Mouse (Mus musculus) megakaryocyte, adult 5-6 weeks (primary cell): Measurements from ENCODE around the gene Gm11273. TPM values are rescaled to one million over a fixed set of nuclear protein-coding genes. Genes with fewer than 3 reads are reported as not detected.
"Not testable (repeated sequence)": the region's sequence is repeated elsewhere in the genome, so short reads cannot be mapped to it uniquely, and the experiment has no call there.

Experiments
- ATAC-seq: 2 replicates; pipeline ENCODE4 v1.8.0; 2016; ENCODE audit warnings: mild to moderate bottlenecking, inconsistent platforms; ENCODE audit not compliant: poor library complexity, severe bottlenecking
- total RNA-seq, 2 experiments: library from RNA; stranded (forward) in 1 of 2; stranded (reverse) in 1 of 2; fragments of 153-499, 151-499 nt in 1 of 2; fragments of 221-1000, 200-1000 nt in 1 of 2; gene quantifications; 2 replicates each; pipeline versions ENCODE4 v1.2.3 to v1.2.4; 2015 to 2017

Gm11273 gene
- total RNA-seq (2015), result 7.8 and 10.7 TPM in 2 replicates
- 4.3 and 5.2 TPM in 2 replicates for total RNA-seq (2017)

DNA sequence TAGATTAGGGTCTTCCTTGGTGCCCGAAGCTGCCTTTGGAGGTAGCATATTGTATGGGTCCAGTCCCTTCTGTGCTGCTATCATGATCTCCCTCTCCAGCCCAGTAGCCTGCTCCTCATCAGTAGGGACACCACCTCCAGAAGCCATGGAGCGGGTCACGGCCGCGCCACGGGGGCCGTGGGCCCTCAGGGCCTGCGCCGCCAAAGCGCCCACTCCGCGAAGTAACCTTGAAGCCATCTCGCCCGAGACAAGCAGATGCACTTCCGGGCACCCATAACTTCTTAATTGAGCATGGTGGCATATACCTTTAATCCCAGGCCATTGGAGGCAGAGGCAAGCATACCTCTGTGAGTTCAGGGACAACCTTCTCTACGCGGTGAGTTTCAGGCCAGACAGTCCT, at the start of gene Gm11273:
TSS of gene Gm11273 (minus strand) at position 237 of the 400 bp plus-strand sequence.
- ATAC-seq, result 0 out of 2 replicates have a peak, but pooled peaks have one; percentile 48

DNA sequence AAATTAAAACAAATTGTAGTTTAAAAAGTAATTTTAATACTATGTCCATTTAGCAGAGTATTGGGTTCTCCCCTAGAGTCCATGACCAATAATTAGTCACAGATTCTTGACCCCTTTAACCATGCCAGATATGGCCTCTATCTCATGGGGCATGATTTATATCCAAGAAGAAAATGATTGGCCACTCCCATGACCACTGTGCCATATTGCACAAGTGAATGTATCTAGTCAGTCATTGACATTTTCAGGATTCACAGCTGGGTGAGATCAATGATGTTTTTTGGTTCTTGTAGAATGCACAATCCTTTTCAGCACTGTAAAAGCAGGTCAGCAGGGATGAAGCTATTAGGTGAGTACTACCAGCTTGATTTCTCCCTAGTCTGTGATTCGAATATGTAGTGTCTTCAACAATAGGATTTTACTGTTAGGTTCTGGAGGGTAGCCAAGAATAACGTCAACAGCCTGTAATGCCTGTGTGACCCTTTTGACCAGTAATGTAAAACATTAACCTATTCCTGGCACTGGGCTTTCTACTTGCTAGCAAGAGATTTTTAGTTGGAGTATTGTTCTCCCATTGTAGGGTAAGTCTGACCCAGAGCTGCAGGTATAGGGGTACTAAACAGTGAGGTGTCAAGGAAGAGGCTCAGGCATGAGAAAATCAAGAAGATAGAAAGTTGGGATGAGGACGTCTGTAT, 49.3 kb upstream of the Gm11273 start:
- no peak for ATAC-seq

DNA sequence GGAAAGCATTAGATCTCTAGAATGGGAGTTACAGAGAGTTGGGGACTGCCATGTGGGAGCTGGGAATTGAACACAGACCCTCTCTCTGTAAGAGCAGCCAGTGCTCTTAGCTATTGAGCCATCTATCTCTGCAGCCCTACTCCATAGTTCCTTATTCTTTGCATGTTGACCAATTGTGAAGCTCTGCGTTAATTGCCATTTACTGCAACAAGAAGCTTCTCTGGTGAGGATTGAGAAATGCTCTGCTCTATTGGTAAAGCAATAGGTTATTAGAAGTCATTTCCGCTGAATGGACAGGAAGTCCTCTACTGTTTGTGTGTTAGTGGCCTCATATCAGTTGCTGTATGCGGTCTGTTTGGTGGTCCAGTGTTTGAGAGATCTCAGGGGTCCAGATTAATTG, 48.3 kb upstream of the Gm11273 start:
- peak; percentile 75 for ATAC-seq

DNA sequence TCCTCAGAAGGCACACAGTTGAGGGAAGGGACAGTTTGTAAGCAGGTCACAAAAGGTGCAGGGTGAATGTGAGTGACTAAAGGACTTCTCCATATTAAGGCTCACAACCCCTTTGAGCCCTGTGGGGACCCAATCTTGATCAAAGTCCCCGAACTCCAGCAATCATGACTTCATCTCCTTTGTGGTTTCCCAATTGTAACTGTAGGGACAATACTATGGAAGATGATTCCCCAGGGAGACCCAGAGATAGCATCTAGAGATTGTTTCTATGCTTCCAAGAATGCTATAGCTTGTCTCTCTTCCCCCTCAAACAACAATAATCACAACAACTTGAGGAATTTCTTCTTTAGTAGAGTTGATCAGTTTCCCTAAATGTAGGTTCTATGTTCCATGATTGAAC, 41.5 kb upstream of the Gm11273 start, which contains the start of gene Olfr1366:
TSS of gene Olfr1366 (minus strand) at position 101 of the 400 bp plus-strand sequence.
- ATAC-seq, result no peak

DNA sequence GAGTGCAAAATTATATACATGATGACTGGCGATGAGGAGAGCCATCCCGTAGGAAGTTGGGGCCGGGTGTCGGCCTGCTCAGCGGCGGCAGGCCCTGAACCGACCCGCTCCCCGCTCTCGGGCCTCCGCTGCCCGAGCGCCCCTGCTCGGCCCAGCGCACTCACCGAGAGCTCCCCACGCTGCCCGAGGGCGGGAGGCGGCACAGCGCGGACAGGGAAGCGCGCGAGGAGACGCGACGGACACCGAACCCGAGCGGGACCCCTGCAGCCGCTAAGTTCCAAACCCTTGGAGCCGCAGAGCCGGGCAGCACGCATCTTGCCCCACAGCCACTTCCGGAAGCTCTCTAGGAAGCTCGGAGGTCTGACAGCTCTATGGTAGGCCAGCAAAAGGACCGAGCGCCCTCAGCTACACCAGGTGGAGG, 29.6 kb upstream of the Gm11273 start, which contains the start of gene Zkscan8:
TSS of gene Zkscan8 (minus strand) at position 340 of the 421 bp plus-strand sequence.
- peak; percentile 100 for ATAC-seq

DNA sequence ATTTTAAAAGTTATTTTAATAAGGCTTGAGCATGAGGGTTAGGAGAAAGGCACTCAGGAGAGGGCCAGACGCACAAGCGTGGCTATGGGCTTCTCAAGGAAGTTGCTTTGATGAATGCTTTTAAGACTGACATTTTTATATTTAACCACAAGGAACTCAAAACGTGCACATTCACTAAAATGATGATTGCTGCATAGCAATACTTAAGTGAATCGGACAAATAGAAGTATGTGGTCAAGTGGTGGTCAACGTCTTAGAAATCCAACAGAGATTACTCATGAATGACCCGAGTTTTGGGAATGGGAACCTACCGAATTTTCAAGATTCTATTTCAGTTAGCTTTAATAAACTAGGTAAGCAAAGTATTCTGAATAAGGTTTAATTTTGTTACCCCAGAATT, 28.9 kb upstream of the Gm11273 start:
- no peak for ATAC-seq

DNA sequence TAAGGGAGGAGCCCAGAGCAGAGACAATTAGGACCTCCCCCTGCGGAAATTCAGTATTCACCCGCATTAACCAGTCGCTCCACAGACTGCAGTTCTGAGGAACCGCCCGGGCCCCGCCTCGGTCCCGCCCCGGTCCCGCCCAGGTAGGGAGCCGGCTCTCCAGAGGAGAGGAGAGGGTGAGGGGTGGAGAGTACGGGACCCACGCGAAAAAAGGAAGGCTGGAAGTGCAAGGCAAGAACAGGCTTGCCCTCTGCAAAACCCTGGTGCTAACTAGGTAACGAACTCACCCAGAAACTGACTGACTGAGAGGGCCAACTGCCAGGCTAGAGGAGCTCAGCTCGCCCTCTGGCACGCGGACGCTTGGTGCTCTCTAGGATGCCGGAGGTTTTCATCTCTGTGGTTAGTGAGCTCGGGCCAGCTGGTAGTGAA, 5.0 kb upstream of the Gm11273 start:
- peak; percentile 98 for ATAC-seq

DNA sequence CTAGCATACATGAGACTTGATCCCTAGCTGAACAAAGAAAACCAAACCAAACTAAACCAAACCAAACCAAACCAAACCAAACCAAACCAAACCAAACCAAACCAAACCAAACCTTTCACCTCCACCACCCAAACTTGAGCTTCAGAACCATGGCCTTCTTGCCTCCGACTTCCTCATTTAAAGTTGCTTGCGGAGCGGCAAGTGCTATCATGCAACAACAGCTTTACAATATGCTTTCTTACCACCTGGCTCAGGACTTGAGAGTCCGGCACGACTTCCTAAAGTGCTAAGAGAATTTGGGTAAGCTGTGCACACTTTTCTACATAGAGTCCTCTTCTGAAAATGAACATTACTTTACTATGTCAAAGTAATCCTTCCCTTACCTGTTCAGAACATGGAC, 1.1 kb upstream of the Gm11273 start:
- ATAC-seq, result no peak

DNA sequence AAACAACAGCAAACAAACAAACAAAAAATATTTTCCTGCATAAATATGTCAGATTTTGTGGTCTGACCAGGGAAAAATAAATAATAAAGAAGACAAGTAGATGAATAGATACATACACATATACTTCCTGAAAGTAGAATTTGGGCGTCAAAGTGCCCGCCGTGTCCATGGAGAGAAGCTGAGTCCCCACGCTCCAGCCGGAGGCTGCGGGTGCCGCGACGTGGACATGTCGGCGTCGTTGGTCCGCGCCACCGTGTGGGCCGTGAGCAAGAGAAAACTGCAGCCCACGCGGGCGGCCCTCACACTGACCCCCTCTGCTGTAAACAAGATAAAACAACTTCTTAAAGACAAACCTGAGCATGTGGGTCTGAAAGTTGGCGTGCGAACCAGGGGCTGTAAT, 6.1 kb downstream of the Gm11273 start, which contains the start of gene AK157302:
TSS of gene AK157302 (plus strand) at position 144 of the 400 bp plus-strand sequence.
- 0 out of 2 replicates have a peak, but pooled peaks have one; percentile 52 for ATAC-seq

DNA sequence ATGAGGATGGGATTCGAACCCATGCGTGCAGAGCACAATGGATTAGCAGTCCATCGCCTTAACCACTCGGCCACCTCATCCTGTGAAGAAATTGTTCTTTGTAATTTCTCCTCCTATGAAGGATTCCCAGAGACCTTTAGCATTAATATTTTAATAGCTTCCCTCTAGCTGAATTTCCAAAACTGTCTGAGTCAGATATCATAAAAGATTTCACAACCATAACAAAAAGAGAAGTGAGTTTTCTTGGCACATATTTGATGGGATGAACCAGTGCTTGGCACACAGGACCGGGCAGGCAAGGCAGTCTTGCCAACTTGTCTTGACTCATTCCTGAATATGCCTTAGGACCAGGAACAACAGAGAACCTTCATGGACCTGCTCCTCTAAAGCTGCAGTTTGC, 8.4 kb downstream of the Gm11273 start:
- ATAC-seq, result peak; percentile 47

DNA sequence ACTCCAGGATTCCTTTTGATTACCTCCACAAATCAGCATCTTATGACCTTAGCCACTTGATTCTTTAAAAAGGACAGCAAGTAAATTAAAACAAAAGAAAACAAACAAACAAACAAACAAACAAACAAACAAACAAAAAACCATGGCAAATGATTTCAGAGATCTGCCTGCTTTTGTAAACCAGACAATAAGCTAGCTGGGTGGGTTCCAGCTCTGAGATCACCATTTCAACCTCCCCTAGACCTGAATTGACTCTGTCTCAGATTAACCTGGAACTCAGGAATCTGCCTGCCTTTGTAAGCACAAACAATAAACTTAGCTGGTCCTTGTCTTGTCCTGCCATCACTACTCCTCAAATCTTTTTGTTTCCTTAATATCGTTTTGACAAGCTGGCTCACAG, 14.3 kb downstream of the Gm11273 start:
- ATAC-seq, result no peak

DNA sequence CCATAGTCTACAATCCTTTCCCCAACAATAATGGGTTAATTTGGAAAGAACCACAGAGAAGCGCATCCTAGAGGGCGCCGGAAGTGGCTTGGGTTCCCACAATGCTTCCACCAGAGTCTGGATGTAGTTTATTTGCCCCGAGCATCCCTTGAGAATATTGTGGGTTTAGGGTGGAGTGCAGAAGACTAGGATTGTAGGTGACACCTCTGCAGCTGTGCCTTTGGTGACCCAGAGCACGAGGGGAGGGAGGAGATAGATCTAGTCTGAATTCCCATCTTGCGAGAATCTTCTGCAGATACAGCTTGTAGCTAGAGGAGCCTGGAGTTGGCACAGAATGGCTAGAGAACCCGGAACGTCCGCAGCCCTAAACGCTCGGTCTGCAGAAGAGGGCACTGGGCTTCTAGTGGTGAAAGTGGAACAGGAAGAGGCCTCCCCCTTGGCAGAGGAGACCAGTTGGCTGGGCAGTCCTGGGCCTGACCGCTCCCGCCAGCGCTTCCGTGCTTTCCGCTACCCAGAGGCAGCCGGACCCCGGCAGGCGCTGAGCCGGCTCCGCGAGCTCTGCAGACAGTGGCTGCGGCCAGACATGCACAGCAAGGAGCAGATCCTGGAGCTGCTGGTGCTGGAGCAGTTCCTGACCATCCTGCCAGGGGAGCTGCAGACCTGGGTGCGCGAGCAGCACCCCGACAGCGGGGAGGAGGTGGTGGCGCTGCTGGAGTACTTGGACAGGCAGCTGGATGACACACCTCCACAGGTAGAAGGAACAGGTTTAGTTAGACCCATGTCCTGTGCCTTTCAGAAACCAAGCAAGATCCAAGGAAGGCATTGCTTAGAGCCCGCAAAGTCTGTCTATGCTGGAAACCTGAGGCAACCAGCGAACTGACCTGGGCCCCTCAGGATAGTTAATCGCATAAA, 22.2 kb downstream of the Gm11273 start, which contains the start of the genes Zkscan4 and Gm10065:
TSS of gene Zkscan4 (plus strand) at position 149 of the 912 bp plus-strand sequence.
TSS of gene Gm10065 (minus strand) at position 683 of the 912 bp plus-strand sequence.
- peak; percentile 91 for ATAC-seq

DNA sequence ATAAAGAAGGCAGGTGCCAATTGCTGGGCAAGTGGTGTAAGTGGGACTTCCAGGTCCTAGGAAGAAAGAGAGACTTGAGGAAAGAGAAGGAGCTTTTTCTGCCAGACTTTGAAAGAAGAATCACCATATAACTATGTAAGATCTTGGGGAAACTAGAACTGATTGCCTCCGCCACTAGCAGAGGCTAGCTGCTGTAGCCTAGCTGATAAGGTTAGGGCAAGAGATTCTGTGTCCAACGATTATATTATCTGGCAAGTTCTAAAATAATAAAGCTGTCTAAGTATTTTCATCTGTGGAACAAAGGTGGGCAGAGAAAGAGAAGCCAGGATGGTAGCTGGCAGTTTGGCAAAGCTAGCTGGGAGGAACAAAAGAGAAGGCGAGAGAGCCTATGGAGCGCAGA, 28.8 kb downstream of the Gm11273 start:
- no peak for ATAC-seq

DNA sequence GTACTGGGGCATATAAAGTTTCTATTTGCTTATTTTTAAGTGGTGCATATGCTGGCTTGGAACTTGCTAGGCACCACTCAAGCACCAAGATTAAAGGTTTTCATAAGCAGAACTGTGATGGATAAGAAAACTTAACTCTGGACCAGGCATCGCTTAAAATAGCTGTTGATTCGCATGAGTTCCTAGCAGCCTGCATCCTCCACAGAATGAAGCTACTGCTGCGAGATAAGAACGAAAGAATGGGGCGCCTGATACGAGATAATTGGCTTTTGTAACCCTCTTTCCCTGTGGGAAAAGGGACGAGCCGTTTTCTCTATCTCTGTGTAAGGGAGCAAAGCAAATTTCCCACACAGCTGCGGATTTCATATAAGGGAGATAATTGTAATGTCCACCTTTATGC, 32.1 kb downstream of the Gm11273 start:
- ATAC-seq, result no peak

DNA sequence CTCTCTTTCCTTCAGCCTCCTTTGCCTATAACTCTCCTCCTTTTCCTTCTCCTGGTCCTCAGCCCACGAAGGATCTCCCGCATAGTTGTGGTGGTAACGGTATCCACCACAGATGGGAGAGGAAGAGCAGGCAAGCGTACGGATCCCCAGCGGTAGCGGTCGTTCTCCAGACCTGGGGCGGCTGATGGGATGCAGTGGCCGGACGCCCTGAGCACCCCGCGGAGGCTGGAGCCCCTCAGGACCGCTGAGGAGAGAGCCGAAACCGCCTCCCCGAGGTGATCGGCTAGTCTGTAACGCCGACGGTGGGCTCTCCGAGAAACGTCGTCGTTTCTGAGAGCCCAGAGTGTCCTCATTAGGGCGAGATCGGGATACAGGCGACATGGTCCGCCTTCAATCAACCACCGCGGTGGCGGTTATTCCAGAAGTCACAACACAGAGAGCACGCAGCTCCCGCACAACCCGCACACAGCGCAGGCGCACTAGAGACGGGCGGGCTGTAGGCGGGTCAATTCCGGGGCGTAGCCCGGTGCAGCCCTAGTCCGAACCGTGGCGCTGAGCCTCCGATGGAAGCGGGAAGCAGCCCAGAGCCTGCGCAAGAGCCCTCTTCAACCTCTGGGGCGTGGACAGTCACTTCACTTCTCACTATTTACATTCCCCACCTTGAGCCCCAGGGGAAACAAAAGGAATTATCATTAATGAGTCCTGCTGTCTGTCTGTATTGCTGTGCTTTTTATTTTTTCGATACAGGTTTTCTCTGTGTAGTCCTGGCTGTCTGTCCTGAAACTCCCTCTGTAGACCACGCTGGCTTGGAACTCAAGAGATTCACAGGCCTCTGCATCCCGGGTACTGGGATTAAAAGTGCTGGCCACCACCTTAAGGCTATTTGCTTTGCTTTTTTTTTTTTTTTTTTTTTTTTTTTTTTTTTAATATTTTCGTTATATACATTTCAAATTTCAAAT, 32.9 kb downstream of the Gm11273 start, which contains the start of gene Nkapl:
TSS of gene Nkapl (minus strand) at position 449 of the 959 bp plus-strand sequence.
- ATAC-seq, result peak; percentile 99

DNA sequence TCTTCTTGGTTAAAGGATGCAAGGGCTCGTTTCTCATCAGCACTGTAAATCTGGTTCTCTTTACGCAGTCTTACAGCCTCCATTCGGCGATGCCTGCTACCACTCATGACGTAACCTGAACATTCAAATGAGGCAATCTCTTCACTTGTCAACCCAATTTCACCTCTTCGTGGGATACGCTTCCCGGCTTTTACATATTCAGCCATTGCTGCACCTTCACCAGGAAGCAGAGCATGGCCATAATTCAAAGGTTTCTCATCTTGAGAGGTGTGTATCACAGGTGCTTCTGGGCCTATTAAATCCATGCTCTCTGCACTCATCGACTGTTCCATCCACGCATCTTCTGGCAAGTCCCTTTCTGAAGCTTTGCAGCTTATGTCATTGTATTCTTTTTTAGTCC, 33.9 kb downstream of the Gm11273 start:
- no peak for ATAC-seq

DNA sequence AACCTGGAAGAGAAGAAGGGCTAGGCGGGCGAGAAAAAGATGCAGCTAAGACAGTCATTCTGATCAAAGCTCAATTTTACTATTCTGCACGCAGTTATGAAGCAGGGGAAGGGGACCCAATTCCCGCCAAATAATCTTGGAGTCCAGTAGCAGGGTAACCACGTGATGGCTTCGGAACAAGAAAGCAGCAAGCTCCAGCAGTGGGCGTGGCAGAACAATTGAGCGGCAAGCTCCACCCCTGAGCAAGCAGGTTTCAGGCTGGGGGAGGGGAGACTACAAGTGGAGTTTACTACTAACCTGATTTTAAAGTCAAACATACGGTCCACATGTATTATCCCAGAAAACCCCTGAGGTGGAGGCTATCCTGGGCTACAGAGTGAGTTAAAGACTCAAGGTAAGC, 38.7 kb downstream of the Gm11273 start:
- not testable (repeated sequence) for ATAC-seq

DNA sequence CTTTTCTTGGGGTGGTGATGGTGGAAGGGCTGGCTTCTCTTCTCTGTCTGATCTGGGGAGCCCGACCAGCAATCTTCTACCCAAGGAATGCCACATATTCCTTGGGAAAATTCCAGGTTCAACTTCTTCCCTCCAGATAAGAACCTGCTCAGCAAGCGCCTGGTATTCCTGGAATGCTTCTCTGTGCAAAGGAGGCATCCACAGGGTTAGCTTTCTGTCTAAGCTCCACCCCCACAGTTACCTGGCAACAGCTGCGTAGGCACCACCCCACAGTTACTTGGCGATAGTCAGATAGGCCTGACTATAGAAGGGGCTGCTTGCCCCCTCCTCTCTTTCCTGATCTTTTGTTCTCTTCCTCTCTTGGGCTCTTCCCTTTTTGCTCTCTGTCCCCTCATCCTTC, 44.9 kb downstream of the Gm11273 start:
- ATAC-seq, result no peak

DNA sequence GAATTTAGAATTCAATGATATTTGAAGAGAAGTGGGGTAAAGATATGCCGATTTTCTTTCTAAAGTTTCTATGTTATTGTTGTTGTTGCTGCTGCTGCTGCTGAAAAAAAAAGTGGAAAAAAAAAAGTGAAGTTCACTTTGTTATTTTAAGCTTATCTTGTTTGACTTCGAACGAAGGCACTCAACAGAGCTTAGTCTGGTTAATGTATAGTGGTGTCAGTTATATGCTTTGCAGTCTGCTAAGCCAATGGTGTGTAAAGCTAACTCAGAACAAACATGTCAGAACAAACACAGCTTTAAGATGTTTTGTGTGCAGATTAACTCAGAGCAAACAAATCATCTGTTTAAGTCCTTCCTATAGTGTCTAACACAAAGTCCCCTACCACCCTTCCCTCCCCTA, 47.1 kb downstream of the Gm11273 start:
- ATAC-seq, result no peak

DNA sequence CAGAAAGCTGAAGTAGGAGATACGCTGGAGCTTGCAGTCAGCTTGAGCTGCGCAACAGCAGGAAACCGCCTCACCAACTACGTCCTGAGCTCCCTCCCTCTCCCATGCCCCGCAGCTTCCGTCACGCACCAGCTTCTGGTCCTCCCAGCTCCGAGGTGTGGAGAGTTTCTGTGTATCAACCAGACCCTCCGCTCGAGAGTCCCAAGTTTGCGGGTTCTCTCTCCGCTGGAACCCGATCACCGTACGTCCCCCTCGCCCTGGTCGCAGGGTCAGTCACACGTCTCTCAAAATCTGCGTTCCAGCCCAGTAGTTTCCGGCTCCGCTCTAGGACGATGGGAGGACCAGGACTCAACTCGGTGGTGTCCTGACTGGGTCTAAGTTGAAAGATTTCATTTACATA, 47.8 kb downstream of the Gm11273 start, which contains the start of gene Zscan26:
TSS of gene Zscan26 (minus strand) at position 282 of the 400 bp plus-strand sequence.
- ATAC-seq, result peak; percentile 96
